Mouse (Mus musculus): ENCODE results near the gene Ssbp1.

Gene Ssbp1

DNA sequence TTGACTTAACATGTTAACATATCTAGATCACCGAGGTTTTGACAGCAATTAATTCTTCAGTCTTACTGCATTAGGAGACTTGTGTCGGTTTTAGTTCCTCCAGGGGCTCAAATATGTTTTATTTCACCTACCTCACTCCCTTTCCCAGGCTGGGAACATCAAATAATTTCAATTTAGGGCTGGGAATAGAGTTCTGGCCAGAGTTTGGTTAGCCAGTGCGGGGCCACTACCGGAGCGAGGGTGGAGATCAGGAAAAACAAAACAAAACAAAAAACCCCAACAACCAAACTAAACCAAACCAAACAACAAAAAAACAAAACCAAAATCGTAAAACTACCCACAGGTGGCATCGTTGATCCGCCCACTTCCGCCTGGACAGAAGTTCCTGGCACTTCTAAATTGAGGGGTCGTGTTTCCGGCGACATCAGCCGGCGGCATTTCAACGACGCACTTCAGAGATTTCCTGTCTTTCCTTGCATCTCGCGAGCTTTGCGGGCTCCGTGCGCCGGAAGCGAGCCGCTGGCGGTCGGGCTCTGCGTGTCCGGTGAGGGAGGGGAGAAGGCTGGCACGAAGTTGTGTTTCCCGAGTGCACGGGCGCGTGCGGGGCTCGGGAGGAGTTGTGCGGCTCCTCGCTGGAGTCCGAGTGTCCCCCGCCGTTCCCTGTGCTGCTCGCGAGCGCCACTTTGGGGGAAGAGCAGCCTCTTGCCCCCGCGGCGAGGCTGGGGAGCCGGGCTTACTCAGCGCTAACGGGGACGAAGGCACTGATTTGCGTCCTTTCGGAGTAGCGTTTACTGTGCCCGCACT, at the start of gene Ssbp1:
Gene Ssbp1 (plus strand): TSS at position 437 of the 804 bp plus-strand sequence.
- peak; percentile 92 for DNase-seq

DNA sequence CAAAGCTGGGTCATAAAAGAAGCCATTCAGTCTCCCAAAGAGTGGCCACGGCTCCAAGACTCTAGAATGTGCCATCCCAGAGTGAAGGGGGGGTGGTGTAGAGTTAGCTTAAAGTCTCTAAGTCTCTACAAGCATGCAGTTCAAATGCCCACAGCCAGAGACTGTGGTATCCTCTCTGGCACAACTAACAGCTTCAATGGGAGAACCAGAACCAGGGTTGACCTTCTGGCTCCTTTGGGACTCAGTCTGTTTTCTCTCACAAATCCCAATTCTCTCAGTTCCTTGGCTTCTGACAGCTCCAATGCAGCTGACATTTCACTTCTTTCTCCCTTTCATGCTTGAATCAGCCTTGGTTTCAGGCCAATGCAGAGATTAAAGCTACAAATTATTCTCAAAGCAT, 48.1 kb upstream of the Ssbp1 start:
- no peak for DNase-seq

DNA sequence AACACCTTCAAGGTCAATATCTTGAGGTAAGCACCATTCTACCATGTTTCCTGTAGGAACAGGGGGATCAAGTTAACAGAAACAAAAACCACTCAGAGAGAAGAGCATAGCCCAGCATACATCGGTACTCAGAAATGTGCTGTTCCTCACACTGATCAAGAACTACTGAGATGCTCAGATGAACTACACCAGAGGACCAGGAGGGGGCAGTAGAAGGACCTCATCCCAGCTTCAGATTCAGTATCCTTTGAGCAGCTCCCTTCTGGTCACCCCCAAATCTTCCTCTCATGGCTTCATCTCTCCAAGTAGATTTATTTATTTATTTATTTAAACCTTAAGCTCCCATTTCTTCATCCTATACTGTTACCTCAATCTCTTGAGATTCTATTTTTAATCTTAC, 47.4 kb upstream of the Ssbp1 start:
- DNase-seq: peak; percentile 36

DNA sequence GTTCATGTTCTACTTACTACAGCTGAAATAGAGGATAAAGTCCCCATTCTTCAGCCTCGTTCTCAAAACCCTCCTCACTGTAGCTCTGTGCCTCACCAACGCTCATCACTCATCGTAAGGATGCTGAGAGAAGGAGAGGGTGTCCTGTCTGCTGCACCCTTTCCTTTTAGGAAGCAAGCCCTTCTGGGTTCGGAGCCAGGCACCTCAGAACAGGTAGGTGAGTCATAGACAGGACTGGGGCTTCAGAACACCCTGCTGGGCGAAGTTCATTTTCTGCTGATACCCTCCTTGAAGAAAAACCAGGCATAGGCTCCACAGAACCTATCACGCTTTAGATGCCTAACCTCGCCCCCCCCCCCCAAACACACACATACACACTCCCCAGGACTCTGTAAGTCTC, 43.7 kb upstream of the Ssbp1 start:
- no peak for DNase-seq

DNA sequence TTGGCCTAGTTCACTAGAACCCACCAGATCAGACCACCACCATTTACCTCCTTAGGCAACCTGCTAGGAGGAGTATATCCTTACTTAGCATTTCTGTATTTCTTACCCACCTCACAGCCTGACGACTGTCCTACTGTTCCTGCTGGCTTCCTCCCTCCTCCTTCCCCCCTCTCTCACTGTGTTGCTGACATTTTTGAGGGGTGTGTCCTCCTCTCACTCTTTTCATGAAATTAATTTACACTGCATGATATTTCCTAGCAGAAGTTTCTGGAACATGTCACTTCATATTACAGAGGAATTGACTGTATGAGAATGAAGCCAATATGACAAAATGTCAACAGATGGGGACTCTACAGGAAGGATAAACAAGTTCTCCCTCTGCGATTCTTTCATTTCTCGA, 42.5 kb upstream of the Ssbp1 start:
- DNase-seq: no peak

DNA sequence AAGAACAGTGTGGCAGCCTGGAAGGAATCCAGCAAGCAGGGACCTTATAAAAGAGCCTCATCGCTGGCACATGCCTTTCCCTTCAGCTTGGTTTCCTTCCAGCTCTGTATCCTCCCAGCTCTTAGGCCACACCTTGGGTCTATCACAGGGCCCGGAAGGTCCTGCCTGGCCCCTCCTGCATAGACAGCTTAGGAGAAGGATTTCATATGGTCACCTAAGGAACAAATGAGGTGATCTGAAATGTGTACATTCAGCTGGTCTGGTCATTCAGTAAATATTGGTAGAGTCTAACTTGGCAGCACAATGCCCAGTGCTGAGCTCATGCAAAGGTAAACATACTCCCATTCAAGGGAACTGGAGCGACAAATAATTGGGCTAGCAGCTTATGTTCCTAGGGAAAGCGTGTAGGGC, 41.6 kb upstream of the Ssbp1 start:
- no peak for DNase-seq

DNA sequence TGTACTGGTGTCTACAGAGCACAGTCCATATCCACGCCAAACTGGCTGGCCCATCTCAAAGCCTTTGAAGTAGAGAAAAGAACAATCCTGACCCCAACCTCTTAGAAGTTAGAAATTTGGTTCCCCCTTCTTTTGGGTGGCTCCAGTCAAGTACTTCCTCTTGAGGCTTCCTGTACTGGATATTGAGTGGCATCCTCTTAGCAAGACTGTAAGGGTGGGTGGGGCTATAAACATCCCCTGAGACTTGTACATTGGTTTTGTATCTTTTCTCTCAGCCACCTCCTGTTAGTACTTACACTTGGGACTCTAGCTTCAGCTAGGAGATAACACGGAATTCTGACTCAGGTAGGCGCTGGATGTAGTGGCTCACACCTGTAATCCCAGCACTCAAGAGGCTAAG, 40.9 kb upstream of the Ssbp1 start:
- no peak for DNase-seq

DNA sequence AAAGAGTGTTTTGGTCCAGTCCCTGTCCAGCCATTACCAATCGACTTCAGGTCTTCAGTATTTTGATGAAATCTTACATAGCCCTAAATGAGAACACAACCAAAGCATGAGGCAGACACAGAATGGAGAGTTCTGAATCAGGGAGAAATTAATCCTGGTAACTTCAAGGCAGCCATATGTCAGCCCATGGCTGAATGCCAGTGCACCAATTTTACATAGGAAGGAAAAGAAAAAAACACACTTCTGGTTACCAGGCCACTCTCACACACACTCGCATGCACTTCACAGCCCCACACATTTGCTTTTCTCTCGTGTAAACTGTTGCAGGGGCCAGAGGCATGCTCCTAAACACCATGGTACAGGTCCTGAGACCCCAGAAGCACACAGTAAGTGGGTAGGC, 40.3 kb upstream of the Ssbp1 start:
- peak; percentile 30 for DNase-seq

DNA sequence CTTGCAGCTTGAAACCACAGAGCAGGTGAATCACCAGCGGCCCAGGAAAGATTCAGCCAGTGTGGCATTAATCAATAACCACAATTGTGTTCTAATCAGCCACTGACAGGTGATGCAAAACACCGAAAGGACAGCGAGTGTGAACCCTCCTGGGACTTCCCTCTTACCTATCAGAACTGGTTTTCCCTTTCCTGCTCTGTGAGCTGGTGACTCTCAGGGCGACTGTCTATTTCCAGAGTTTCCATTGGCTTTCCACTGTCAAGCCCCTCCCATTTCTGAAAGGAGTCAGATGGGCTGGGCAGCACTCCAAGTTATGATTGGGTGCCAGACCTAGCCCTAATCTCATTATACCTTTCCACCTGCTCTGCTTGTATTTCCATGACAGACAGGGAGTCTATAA, 39.8 kb upstream of the Ssbp1 start:
- DNase-seq: no peak

DNA sequence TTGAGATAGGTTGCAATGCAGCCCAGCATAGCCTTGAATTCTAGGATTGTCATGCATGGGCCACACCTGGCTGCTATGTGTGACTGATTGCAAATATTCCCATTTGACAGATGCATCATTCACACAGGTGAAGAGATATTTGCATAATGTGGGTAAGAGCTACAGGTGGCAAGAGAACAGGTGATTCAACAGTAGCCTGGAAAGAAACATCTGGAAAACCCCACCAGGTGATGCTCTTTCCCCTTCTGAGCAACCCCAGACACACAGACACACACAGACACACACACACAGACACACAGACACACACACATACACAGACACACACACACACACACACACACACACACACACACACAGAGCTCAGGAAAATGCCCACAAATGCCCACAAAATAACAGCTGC, 39.3 kb upstream of the Ssbp1 start:
- DNase-seq: no peak

DNA sequence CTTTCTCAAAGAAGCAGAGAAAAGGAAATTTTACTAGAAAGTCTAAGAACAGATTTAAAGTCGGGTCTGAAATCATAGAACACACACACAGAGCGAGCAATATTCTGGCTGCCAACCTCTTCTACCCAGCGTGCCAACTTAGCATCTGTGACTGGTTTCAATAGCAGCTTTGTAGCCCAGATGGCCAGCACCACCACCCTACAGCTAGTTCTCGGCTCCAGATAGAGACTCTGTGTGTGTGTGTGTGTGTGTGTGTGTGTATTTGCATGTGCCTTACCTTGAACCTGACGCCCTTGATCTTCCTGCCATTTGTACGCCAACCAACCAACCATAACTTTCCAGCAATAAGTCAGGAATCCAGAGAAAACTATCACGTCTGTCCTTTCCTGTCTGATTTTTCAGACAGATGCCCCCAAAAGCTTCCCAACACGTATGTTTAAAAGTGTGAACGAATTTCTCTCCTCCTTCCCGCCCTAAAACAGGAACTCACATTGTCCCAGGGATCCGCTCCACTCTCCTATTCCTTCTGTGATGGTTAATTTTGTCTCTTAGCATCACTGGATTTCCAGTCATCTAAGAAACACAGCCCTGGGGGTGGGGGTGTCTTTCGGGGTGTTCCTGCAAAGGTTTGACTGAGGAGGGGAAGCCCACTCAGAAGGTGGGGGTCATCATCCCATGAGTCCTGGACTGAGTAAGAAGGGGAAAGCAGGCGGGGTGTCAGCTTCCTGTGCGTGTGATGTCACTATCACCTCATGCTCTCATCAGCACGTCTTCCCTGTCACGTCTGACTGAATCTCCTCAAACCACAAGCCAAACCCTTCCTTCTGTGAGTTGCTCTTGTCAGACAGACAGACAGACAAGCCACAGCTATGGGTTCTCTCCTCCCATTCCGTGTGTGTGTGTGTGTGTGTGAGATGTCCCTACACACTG, 38.5 kb upstream of the Ssbp1 start:
- peak; percentile 93 for DNase-seq

DNA sequence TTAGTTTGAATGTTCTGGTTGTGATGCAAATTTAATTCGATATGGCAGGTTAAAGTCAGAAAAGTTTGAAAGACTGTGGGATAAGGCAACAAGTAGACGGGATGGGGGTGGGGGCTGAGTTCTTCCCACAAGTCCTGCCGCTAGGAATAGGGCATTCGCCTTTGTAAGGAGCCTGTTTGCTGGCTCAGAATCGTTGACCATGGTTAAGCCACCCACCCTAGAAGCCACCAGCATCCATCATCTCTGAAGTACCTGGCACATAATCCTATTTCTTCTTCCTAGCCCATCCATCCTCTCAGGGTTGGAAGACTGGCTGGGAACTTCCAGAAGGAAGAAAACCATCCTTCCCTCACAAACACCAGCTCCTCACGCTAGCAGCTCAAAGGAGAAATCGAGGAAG, 36.5 kb upstream of the Ssbp1 start:
- DNase-seq: no peak

DNA sequence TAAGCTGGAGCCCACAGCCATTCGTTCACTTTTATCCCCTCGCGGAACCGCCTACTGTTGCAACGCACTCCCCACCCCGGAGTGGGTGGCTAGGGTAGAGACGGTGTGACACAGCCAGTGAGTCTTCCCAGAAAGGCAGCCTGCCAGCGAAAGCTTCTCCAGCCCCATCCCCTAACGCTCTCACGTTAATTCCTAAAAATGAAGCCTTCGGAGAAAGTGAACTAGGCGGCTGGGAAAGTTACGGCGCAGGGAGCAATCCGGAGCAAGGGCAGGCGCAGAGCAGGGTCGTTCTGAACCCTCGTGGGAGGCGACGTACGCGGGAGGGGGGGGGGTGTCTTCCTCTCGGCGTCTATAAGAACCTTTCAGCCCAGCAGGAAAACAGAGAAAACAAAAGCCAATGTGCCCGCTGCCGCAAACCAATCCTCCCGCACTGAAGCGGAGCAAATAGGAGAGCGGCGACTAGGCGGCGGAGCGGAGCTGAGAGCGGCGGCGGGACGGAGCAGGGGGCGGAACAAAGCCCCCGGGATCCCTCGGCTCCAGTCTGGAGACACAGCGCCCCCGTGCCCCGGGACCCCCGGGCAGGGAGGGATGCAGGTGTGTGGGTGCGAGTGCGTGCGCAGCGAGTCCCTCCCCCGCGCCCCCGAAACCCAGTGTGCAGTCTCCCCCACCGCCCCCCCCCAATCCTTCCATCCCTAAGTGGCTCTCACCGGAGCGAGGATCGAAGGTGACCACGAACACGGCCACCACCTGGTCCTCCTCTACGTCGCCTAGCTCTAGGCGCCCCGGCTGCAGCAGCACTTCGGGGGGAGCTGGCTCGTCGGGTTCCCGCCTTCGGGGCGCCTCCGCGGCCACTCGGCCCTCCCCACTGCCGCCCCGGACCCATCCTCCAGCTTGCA, 35.8 kb upstream of the Ssbp1 start:
- peak; percentile 66 for DNase-seq

DNA sequence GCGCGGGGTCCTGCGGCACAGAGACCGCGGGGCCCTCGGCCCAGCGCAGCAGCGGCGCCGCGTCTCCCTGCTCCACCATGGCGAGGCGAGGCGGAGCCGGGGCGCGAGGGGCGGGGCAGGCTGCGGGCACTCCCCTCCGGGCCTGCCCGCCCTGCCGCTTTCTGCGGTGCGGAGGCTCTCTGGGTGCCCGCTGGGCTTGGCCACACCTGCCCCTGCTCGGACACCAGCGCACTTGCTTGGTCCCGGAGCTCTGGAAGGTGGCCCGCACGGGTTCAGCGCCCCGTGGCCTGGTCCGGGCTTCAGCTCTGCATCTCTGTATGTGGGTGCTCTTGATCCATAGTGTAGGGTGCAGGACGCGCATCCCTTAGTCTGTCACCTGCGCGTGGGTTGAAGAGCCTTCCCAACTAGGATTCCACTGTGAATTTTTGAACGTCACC, 35.1 kb upstream of the Ssbp1 start, which contains the start of gene E330009J07Rik:
Gene E330009J07Rik (minus strand): TSS at position 89 of the 437 bp plus-strand sequence.
- DNase-seq: peak; percentile 73

DNA sequence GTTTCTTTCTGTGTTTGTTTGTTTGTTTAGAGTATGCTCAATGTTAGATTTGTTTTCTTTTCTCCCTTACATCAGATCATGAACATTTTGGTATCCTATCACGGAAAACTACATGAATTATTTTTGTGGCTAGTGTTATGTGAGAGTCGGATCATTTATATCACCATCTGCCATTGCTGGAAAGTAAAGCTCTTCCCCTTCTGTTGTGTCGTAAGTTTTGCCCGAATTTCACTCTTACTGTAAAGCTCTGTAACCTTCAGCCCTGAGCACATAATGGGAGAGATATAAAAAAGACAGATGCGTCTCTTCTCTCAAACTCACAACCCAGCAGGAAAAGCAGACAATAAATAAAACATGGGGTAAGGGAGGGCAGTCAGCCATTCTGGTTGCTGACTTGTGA, 32.2 kb upstream of the Ssbp1 start, which contains the start of gene Wee2:
Gene Wee2 (plus strand): TSS at position 153 of the 400 bp plus-strand sequence.
- no peak for DNase-seq

DNA sequence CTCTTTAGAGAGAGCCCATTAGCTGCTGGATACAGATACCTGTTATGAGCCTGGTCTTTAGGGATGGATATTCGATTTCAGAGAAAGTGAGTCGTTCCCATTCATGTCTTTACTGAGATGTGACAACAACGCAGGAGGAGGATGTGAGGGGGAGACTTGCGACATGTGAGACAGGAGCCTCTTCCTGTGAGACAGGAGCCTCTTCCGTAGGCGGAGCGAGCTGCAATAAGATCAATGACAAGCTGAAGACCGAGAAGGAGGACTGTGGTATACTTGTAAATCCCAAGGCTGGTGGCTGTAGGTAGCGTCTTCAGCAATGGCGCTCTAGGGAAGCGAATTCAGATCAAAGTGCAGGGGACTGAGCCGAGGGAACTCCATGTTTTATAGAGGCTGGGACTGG, 31.4 kb upstream of the Ssbp1 start:
- DNase-seq: no peak

DNA sequence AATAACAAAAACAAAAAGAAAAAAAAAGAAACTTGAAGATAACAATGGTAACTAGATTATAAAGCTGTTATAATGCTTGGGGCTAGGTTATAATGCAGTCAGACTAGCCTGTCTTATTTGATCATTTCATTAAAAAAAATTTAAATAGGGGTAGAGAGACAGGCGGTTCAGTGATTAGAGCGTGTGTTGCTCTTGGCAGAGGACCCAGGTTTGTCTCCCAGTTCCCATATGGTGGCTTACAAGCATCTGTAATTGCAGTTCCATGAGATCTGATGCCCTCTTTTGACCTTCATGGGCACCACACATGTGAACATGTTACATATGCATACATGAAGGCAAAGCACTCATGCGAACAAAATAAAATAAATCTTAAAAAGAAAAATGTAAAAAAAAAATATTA, 29.9 kb upstream of the Ssbp1 start:
- no peak for DNase-seq

DNA sequence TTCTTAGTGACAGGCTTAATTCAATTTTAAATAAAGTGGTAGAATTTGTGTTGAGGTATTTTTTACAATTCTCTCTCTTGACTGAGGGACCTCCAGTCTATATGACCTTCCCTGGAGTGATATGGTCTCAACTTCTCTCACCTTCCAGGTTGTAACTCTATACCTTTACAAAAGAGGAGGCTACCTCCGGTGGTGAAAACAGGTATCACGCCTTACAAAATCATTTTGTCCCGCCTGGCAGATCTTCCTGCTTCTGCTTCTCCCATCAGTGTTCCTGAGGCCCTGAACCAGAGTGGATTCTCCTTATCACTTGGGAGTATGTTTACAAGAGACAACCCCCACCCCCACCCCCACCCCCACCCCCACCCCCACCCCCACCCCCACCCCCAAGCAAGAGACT, 29.4 kb upstream of the Ssbp1 start:
- DNase-seq: no peak

DNA sequence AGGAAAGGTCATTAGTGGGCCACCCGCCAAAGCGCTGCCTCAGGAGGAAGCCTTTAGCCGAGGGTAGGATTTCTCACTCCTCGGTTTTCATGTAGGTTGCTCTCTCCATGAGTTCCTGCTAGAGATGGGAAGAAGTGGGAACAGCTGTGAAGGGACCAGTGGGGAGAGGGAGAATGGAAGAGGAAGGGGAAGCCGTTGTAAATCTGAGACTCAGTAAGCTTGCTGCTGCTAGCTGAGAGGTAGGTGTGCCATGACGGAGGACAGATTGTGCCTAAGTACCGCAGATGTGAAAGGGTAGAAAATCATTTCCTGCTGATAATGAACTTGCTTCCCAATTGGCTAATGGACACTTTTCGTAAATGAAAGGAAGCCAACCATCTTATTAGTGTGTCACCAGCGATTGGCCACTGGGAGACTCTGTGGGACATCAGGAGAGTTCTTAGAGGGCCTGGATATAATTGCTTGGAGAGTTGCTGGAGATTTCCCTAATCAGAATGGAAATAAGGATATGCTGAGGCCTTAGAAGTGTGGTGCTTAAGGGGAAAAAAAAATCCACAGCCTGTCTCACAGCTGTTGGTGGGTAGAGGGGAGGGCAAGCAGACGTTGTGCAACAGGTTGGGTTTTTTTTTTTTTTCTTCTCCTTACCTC, 27.7 kb upstream of the Ssbp1 start:
- DNase-seq: no peak

DNA sequence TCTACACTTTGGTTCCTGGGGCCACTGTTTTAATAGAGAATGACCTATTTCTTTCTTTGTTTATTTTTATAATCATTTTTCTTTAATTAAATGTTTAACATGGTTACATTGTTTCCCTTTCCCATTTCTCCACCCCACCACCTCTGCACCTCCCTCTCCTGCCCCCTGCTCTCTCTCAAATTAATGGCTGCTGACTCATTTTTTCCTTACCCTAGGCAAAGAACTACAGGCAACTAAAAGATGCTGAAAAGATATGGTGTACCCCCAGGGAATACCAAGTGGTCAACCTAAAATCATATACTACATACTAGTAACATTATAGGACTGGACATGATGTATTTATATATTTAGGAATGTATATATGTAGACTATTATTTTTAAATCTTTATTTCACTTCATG, 22.5 kb upstream of the Ssbp1 start:
- DNase-seq: no peak

DNA sequence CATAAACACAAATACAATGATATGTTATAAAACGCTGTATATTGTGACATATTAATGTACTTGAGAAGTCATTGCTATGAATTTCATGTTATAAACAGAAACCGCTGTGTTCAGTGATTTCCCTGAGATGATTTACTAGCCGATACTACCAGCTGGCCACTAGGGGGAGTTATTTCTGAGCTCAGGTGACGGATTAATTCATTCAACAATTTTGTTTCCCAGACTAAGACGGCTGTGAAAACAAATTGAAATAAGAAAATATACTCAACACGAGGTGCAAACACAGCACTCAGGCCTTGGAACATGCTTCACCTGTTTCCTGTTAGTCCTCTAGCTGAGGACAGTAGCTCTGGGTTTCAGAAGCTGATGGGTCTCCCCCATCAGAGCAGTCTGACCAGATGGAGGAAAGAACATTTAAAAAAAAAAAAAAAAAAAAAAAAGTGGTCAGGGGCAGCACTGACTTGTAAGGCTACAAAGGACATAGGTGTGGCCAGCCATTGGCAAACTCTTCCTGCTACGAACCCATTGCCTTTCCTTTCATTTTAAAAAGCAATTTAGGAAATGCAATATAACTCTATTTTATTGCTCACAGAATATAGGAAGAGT, 16.6 kb upstream of the Ssbp1 start:
- no peak for DNase-seq

DNA sequence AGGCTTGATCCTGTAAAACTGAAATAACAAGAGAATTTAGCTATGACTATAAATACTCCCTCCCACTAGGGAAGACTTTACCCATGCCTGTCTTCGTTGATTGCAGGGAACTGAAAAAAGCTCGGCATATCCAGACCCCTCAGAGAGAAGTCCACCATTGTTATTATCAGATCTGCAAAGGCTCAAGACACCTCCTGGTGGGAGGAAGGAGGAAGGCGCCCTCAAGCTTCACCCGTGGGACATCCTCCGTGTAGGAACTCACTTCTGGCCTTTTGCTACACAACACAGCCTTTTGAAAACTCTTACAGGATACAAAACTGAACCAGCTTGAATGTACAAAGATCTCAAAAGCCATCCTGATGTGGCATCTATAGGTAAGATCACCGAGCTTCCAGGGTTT, 5.4 kb upstream of the Ssbp1 start:
- DNase-seq: no peak

Measured in layer of hippocampus, adult 9-11 months (tissue).